In genomic region chr9:62042167-62042566, GRCm38 (mm10) we compare ENCODE assay signal across 31 mouse cellular contexts.
"Had no signal": no experiment of that assay in that cellular context is flagged by ENCODE, and none has a peak within 500 bp of the region (broad histone marks: within the 10 kb centered on the region; RNA-seq: fewer than 3 reads in every experiment).

No protein-coding gene starts in this region.

- H3K27me3 ChIP-seq: limb, embryonic 12.5 days; limb, embryonic 13.5 days; limb, embryonic 15.5 days; liver, embryonic 13.5 days; midbrain, embryonic 15.5 days; neural tube, embryonic 12.5 days had no signal

- H3K36me3 ChIP-seq: limb, embryonic 10.5 days; limb, embryonic 12.5 days; limb, embryonic 13.5 days; limb, embryonic 15.5 days; liver, embryonic 13.5 days; liver, embryonic 15.5 days; lung, embryonic 15.5 days; midbrain, embryonic 10.5 days; midbrain, embryonic 12.5 days; midbrain, embryonic 13.5 days; midbrain, embryonic 15.5 days; neural tube, embryonic 12.5 days had no signal

- H3K4me1 ChIP-seq: limb, embryonic 12.5 days; limb, embryonic 13.5 days; liver, embryonic 13.5 days; liver, embryonic 15.5 days; lung, embryonic 15.5 days; midbrain, embryonic 13.5 days; neural tube, embryonic 12.5 days had no signal

- DNase-seq: left cerebral cortex, postnatal 4 days; liver; liver, embryonic 13.5 days; liver, postnatal 0 days; lung, adult 18-20 months; lung, adult 2 months; lung, embryonic 14.5 days; lung, postnatal 10 days; lung, postnatal 14 days; lung, postnatal 36 days; lung, postnatal 4 days; midbrain, embryonic 14.5 days had no signal

- ATAC-seq: liver, postnatal 0 days; lung, postnatal 0 days; midbrain, embryonic 13.5 days; midbrain, embryonic 15.5 days; midbrain, embryonic 16.5 days had no signal

- H3K9ac ChIP-seq: limb, embryonic 12.5 days; limb, embryonic 13.5 days; limb, embryonic 15.5 days; liver, embryonic 13.5 days; liver, embryonic 14.5 days; liver, embryonic 15.5 days; liver, postnatal 0 days; lung, embryonic 14.5 days; lung, embryonic 15.5 days; midbrain, embryonic 12.5 days; midbrain, embryonic 13.5 days; midbrain, embryonic 15.5 days; neural tube, embryonic 12.5 days had no signal

- H3K27ac ChIP-seq: left cerebral cortex, adult 2 months; limb, embryonic 10.5 days; limb, embryonic 12.5 days; limb, embryonic 13.5 days; limb, embryonic 15.5 days; liver, embryonic 13.5 days; liver, embryonic 14.5 days; liver, embryonic 15.5 days; lung, embryonic 15.5 days; macrophage; midbrain, embryonic 10.5 days; midbrain, embryonic 12.5 days; midbrain, embryonic 13.5 days; midbrain, embryonic 15.5 days; neural tube, embryonic 12.5 days had no signal

- H3K4me2 ChIP-seq: limb, embryonic 12.5 days; limb, embryonic 13.5 days; limb, embryonic 15.5 days; liver, embryonic 11.5 days; liver, embryonic 13.5 days; liver, embryonic 15.5 days; lung, embryonic 14.5 days; lung, embryonic 15.5 days; midbrain, embryonic 12.5 days; midbrain, embryonic 13.5 days; midbrain, embryonic 15.5 days; neural tube, embryonic 12.5 days had no signal

- H3K4me3 ChIP-seq: left cerebral cortex, adult 2 months; limb, embryonic 10.5 days; limb, embryonic 12.5 days; limb, embryonic 13.5 days; limb, embryonic 15.5 days; liver, embryonic 13.5 days; liver, embryonic 15.5 days; lung, embryonic 15.5 days; megakaryocyte, embryonic 14.5 days; midbrain, embryonic 10.5 days; midbrain, embryonic 12.5 days; midbrain, embryonic 13.5 days; midbrain, embryonic 15.5 days; myocyte; neural tube, embryonic 12.5 days had no signal

- H3K9me3 ChIP-seq: limb, embryonic 10.5 days; limb, embryonic 12.5 days; limb, embryonic 13.5 days; limb, embryonic 15.5 days; liver, embryonic 13.5 days; liver, embryonic 15.5 days; lung, embryonic 15.5 days; midbrain, embryonic 10.5 days; midbrain, embryonic 12.5 days; midbrain, embryonic 13.5 days; midbrain, embryonic 15.5 days; neural tube, embryonic 12.5 days had no signal
